Mouse (Mus musculus) thymus, postnatal 36 days (tissue): ENCODE results near the gene Dirc2.

Experiments used
- DNase-seq, 2 experiments: peaks; one replicate each; pipeline ENCODE4 v3.0.0; 2022; ENCODE audit warnings: mixed read lengths in 2 of 2

Dirc2 gene

GRCm38 (mm10) chr16:35678476-35678875, 90.7 kb downstream of the Dirc2 start:
- DNase-seq: no peak

GRCm38 (mm10) chr16:35677511-35678113, 91.5 kb downstream of the Dirc2 start:
- no peak for DNase-seq

GRCm38 (mm10) chr16:35664847-35665246, 104.3 kb downstream of the Dirc2 start:
- DNase-seq: no peak

- DNase-seq: no peak
Observed at GRCm38 (mm10) chr16:35663831-35664414, 105.2 kb downstream of the Dirc2 start.

- DNase-seq: no peak
Observed at GRCm38 (mm10) chr16:35660222-35660621, 108.9 kb downstream of the Dirc2 start.

GRCm38 (mm10) chr16:35653951-35654350, 115.2 kb downstream of the Dirc2 start:
- no peak for DNase-seq

GRCm38 (mm10) chr16:35652706-35653105, 116.5 kb downstream of the Dirc2 start:
- no peak for DNase-seq

GRCm38 (mm10) chr16:35652206-35652605, 117.0 kb downstream of the Dirc2 start:
- DNase-seq: no peak

- DNase-seq: no peak
Observed at GRCm38 (mm10) chr16:35648862-35649261, 120.3 kb downstream of the Dirc2 start.
